Mouse (Mus musculus) intestine, embryonic 14.5 days (tissue): ENCODE results near the gene Gas2l1. TPM values are rescaled to one million over a fixed set of nuclear protein-coding genes. Genes with fewer than 3 reads are reported as not detected.

Experiments used
- ATAC-seq: fragments of 200-750 bp; cut with Nextera tagmentation; replicated peaks from 2 replicates; pipeline ENCODE4 v1.8.0; 2017; ENCODE audit warnings: low read depth, moderate number of reproducible peaks, moderate TSS enrichment, moderate library complexity; ENCODE audit not compliant: low FRiP score, low TSS enrichment
- DNase-seq: peaks from one replicate; pipeline ENCODE4 v3.0.0-alpha.2; 2018; ENCODE audit warnings: low spot score
- H3K27ac ChIP-seq: fragments of 300-500 bp; sonication (generic); 2 replicates; pipeline ENCODE4 v1.5.1; 2014; ENCODE audit warnings: low read depth, mild to moderate bottlenecking, control low read depth
- H3K27me3 ChIP-seq: fragments of 300-500 bp; sonication (generic); replicated peaks from 2 replicates; pipeline ENCODE4 v1.6.1; 2014; ENCODE audit warnings: low read length, control low read depth; ENCODE audit not compliant: control insufficient read depth, insufficient read depth
- H3K36me3 ChIP-seq: fragments of 300-500 bp; sonication (generic); 2 replicates; pipeline ENCODE4 v1.6.1; 2014; ENCODE audit warnings: low read length, control low read depth; ENCODE audit not compliant: control insufficient read depth, insufficient read depth
- H3K4me1 ChIP-seq: fragments of 300-500 bp; sonication (generic); replicated peaks from 2 replicates; pipeline ENCODE4 v1.6.1; 2014; ENCODE audit warnings: low read length, control low read depth, mixed read lengths; ENCODE audit not compliant: control insufficient read depth, insufficient read depth
- H3K4me2 ChIP-seq: fragments of 300-500 bp; sonication (generic); 2 replicates; pipeline ENCODE4 v1.6.1; 2014; ENCODE audit warnings: low read length
- H3K4me3 ChIP-seq: fragments of 300-500 bp; sonication (generic); 2 replicates; pipeline ENCODE4 v1.5.1; 2014; ENCODE audit warnings: low read depth, low read length, control low read depth, mixed read lengths
- H3K9ac ChIP-seq: fragments of 300-500 bp; sonication (generic); 2 replicates; pipeline ENCODE4 v1.6.1; 2014; ENCODE audit warnings: mild to moderate bottlenecking, low read length
- H3K9me3 ChIP-seq: fragments of 300-500 bp; sonication (generic); 2 replicates; pipeline ENCODE4 v1.6.1; 2016; ENCODE audit warnings: low read length, control low read depth; ENCODE audit not compliant: control insufficient read depth
- WGBS: fragments of 180-500 bp; shearing (Covaris S2); extraction: QIAGEN DNeasy Blood & Tissue Kit; methylation state at CpG from one replicate; pipeline ENCODE4 v1.1.7; 2014; 5-methylcytosine and 5-hydroxymethylcytosine counted together
- polyA plus RNA-seq: library from polyadenylated mRNA; unstranded; fragments of >200 nt; fragmentation: Nextera tagmentation; extraction: Ambion mirVana; gene quantifications from 2 replicates; pipeline ENCODE4 v1.2.1, GENCODE M21; 2014

The Gas2l1 gene
- polyA plus RNA-seq, 1 experiment from 2014 or later = 29.3 TPM

DNA sequence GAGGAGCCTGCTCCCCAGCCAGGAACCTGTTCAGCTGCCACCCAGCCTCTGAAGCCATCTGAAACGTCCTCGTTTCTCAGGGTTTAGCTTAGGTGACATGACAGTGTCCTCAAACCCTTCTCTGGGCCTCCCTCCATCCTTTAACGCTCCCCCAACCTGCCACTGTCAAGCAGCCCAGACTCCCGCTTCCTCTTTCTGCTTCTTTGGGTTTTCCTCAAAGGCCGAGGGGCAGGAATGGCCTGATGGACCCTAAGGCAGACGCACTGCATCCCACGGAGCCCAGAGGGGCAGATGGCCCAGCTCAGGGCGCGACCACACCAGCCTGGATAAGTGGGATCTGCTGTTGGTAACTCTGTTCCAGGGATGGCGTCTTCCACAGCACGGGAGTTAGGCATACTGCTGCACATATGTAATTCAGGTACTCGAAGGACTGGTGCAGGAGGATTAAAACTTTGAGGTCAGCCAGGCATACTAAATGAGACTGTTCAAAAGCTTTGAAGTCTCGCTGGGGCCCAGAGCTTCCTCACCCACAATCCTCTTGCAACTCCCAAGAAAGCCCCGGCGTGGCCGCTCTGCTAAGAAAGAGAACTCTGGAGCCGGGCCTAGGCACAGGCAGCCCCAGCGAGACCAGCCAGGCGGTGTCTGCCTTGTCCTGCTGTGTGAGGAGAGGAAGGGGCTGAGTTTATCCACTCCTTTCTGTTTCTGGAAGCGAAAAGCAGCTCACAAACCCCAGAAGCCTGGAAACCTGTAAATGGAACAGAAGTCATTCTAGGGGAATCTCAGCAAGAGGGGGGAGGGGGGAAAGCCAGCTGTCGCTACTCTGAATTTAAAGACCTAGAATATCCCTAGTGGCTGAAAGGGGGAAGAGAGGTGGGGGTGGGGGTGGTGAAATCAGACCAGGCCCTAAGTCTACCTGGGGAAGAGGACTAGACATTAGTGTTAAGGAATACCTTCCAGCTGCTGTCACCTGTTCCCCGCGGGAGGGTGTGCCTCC, 8.9 kb downstream of the Gas2l1 start:
- Histone ChIP-seq H3K27me3 (peaks cover 61% of the 10 kb centered on the region), H3K36me3 (no peaks in the 10 kb centered on the region), H3K4me2 (no peak overlapping the region), H3K4me3 (no peak overlapping the region), H3K9me3 (no peaks in the 10 kb centered on the region), H3K27ac (no peak overlapping the region), H3K4me1 (peaks cover 12% of the 10 kb centered on the region; the same call in 1 of the 2 replicates), H3K9ac (no peak overlapping the region)
- DNase-seq = no peak
- 48% methylated on average over 23 of the region's 23 CpGs for WGBS
- ATAC-seq = no peak

- no peak overlapping the region for H3K4me2 ChIP-seq
- 57% methylated on average over 6 of the region's 6 CpGs for WGBS
- no peak for ATAC-seq
Observed at GRCm38 (mm10) chr11:5054874-5055273, 10.3 kb downstream of the Gas2l1 start.

DNA sequence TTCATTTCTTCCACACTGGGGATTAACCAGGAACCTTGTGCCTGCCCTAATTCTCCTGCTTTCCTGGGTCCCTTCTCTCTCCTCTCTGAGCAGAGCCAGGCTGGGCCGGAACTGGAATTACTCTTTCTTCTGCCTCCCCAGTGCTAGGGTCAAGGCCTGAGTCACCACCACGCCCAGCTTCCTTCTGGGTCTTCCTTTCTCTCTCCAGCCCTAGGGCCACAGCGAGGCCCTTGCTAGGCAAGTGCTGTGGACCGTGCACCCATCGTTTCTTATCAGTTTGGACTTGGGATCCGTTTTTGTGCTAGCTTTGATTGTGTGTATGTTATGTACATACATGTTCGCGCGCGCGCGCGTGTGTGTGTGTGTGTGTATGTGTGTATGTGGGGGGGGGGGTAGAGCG, 11.0 kb downstream of the Gas2l1 start:
- DNase-seq = no peak
- Histone ChIP-seq H3K27ac (no peak overlapping the region), H3K4me3 (no peak overlapping the region), H3K27me3 (peaks cover 40% of the 10 kb centered on the region), H3K9ac (no peak overlapping the region), H3K4me1 (peaks cover 9% of the 10 kb centered on the region; the same call in 1 of the 2 replicates), H3K9me3 (no peaks in the 10 kb centered on the region), H3K4me2 (no peak overlapping the region), H3K36me3 (no peaks in the 10 kb centered on the region)
- WGBS = 85% methylated on average over 14 of the region's 14 CpGs
- no peak; the same call in 1 of the 2 replicates for ATAC-seq

More at GRCm38 (mm10) chr11:5054874-5055273, 10.3 kb downstream of the Gas2l1 start:
- Histone ChIP-seq H3K4me1 (peaks cover 9% of the 10 kb centered on the region; the same call in 1 of the 2 replicates), H3K27me3 (peaks cover 48% of the 10 kb centered on the region), H3K9me3 (no peaks in the 10 kb centered on the region), H3K36me3 (no peaks in the 10 kb centered on the region), H3K9ac (no peak overlapping the region), H3K27ac (no peak overlapping the region), H3K4me3 (no peak overlapping the region)
- no peak for DNase-seq

DNA sequence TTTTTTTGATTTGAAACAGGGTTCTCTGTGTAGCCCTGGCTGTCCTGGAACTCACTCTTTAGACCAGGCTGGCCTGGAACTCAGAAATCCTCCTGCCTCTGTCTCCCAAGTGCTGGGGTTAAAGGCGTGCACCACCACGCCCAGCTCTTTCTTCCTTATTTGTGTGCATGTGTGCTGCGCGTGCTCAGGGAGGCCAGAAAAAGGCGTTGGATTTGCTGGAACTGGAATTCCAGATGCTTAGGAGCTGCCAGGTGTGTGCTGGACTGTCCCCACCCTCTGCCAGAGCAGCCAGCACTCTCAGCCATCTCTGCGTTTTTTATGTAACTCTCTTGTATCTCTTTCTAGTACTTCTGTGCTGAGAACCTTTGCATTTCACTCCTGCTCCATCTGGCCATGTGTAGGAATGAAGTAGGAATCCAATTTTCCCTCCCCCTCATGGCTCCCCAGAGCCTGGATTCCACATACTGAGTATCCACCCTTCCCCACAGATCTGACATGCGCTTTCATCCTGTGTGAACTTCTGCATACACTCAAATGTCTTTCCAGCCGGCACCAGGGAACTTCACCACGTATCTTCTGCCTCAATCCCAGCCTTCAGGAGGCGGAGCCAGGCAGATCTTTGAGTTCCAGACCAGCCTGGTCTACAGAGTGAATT, 12.8 kb downstream of the Gas2l1 start:
- no peaks in the 10 kb centered on the region for H3K4me1 ChIP-seq
- no peaks in the 10 kb centered on the region for H3K36me3 ChIP-seq
- no peaks in the 10 kb centered on the region for H3K9me3 ChIP-seq
- 67% methylated on average over 10 of the region's 10 CpGs for whole genome bisulfite sequencing
- ATAC-seq (no peak), DNase-seq (no peak)
- no peak overlapping the region for H3K4me3 ChIP-seq
- no peak overlapping the region for H3K27ac ChIP-seq
- H3K9ac ChIP-seq = no peak overlapping the region
- H3K27me3 ChIP-seq = peaks cover 24% of the 10 kb centered on the region
- no peak overlapping the region for H3K4me2 ChIP-seq

GRCm38 (mm10) chr11:5051629-5052028, 13.5 kb downstream of the Gas2l1 start:
- Histone ChIP-seq H3K36me3 (no peaks in the 10 kb centered on the region), H3K4me2 (no peak overlapping the region), H3K4me1 (no peaks in the 10 kb centered on the region), H3K27me3 (peaks cover 17% of the 10 kb centered on the region), H3K9me3 (no peaks in the 10 kb centered on the region), H3K27ac (no peak overlapping the region), H3K4me3 (no peak overlapping the region), H3K9ac (no peak overlapping the region)
- ATAC-seq (no peak), DNase-seq (no peak)
- 85% methylated on average over 10 of the region's 10 CpGs for WGBS

- no peak overlapping the region for H3K9ac ChIP-seq
- no peak overlapping the region for H3K4me3 ChIP-seq
- no peak overlapping the region for H3K27ac ChIP-seq
- ATAC-seq (no peak), DNase-seq (no peak)
- WGBS = 47% methylated on average over 12 of the region's 12 CpGs
- H3K9me3 ChIP-seq = no peaks in the 10 kb centered on the region
- no peaks in the 10 kb centered on the region for H3K4me1 ChIP-seq
- H3K4me2 ChIP-seq = no peak overlapping the region
- no peaks in the 10 kb centered on the region for H3K27me3 ChIP-seq
- peaks cover 9% of the 10 kb centered on the region for H3K36me3 ChIP-seq
Observed at GRCm38 (mm10) chr11:5046321-5046926, 18.7 kb downstream of the Gas2l1 start.

DNA sequence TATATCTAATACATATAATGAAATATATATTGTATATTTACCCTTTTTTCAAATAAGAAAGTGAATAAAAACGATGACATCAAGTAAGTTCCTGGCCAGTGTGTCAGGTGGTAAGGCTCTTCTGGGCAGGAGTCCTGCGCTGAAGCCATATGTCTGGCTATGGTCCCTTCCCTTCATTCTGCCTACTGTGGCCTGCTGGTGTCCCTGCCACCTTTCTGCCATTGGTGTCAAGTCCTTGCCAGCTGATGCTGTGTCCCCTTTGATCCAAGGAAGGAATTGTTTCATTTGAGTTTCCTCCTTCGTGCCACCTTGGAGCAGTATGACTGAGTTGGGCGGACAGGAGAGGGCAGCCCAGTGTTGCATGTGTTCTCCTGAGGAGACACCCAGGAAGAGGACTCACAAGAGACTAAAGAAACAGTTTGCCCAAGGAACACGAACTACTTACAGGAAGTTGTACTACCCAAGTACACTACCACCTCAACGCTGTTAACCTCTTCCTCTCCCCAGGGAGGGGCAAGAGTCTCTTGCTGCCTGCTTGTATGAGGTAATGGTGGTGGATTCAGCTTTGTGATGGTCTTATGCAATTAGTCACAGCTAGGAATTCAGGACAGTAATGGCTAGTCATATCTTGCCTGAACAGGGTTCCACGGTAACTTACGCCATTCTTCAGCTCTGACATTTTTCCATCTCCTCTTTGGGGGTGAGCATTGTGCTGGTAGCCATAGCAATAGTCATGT, 22.3 kb downstream of the Gas2l1 start:
- no peak overlapping the region for H3K4me3 ChIP-seq
- H3K36me3 ChIP-seq = peaks cover 34% of the 10 kb centered on the region
- no peaks in the 10 kb centered on the region for H3K27me3 ChIP-seq
- no peaks in the 10 kb centered on the region for H3K4me1 ChIP-seq
- 86% methylated on average over 8 of the region's 8 CpGs for WGBS
- no peak for DNase-seq
- H3K4me2 ChIP-seq = no peak overlapping the region
- H3K9ac ChIP-seq = no peak overlapping the region
- no peak for ATAC-seq
- no peak overlapping the region for H3K27ac ChIP-seq
- H3K9me3 ChIP-seq = no peaks in the 10 kb centered on the region

GRCm38 (mm10) chr11:5041144-5041780, 23.9 kb downstream of the Gas2l1 start:
- Histone ChIP-seq H3K4me1 (no peaks in the 10 kb centered on the region), H3K4me3 (no peak overlapping the region), H3K27me3 (no peaks in the 10 kb centered on the region), H3K4me2 (no peak overlapping the region), H3K9ac (no peak overlapping the region), H3K36me3 (peaks cover 49% of the 10 kb centered on the region), H3K9me3 (no peaks in the 10 kb centered on the region), H3K27ac (no peak overlapping the region)
- ATAC-seq (no peak), DNase-seq (no peak)
- WGBS = 64% methylated on average over 18 of the region's 18 CpGs
